Mouse (Mus musculus) stomach, embryonic 14.5 days (tissue): Measurements from ENCODE around the gene Ap1s3. TPM values are rescaled to one million over a fixed set of nuclear protein-coding genes. Genes with fewer than 3 reads are reported as not detected.

Experiments
- ATAC-seq: fragments of 200-750 bp; cut with Nextera tagmentation; 2 replicates; pipeline ENCODE4 v1.8.0; 2017; ENCODE audit warnings: low read depth, moderate TSS enrichment; ENCODE audit not compliant: insufficient number of reproducible peaks, insufficient read depth, low FRiP score
- H3K27ac ChIP-seq: fragments of 300-500 bp; sonication (generic); 2 replicates; pipeline ENCODE4 v1.5.1; 2014; ENCODE audit warnings: mild to moderate bottlenecking, low read length, moderate library complexity, mixed read lengths
- H3K27me3 ChIP-seq: fragments of 300-500 bp; sonication (generic); 2 replicates; pipeline ENCODE4 v1.6.1; 2014; ENCODE audit warnings: low read length, control low read depth, mixed read lengths; ENCODE audit not compliant: control insufficient read depth, insufficient read depth
- H3K36me3 ChIP-seq: fragments of 300-500 bp; sonication (generic); 2 replicates; pipeline ENCODE4 v1.6.1; 2014; ENCODE audit warnings: mild to moderate bottlenecking, control low read depth, low read length, moderate library complexity, mixed read lengths; ENCODE audit not compliant: control insufficient read depth, insufficient read depth
- H3K4me1 ChIP-seq: fragments of 300-500 bp; sonication (generic); 2 replicates; pipeline ENCODE4 v1.6.1; 2014; ENCODE audit warnings: low read length, control low read depth, mixed read lengths; ENCODE audit not compliant: control insufficient read depth, insufficient read depth
- H3K4me2 ChIP-seq: fragments of 300-500 bp; sonication (generic); replicated peaks from 2 replicates; pipeline ENCODE4 v1.6.1; 2014; ENCODE audit warnings: low read depth, low read length, control low read depth
- H3K4me3 ChIP-seq: fragments of 300-500 bp; sonication (generic); 2 replicates; pipeline ENCODE4 v1.5.1; 2014; ENCODE audit warnings: low read depth, low read length, control low read depth
- H3K9ac ChIP-seq: fragments of 300-500 bp; sonication (generic); replicated peaks from 2 replicates; pipeline ENCODE4 v1.6.1; 2014; ENCODE audit warnings: low read depth, mild to moderate bottlenecking, control low read depth, low read length, moderate library complexity, mixed read lengths
- H3K9me3 ChIP-seq: fragments of 300-500 bp; sonication (generic); 2 replicates; pipeline ENCODE4 v1.6.1; 2016; ENCODE audit warnings: low read depth, low read length, control low read depth; ENCODE audit not compliant: control insufficient read depth
- WGBS: fragments of 180-500 bp; shearing (Covaris S2); extraction: QIAGEN DNeasy Blood & Tissue Kit; methylation state at CpG from one replicate; pipeline ENCODE4 v1.1.7; 2014; 5-methylcytosine and 5-hydroxymethylcytosine counted together
- polyA plus RNA-seq: library from polyadenylated mRNA; unstranded; fragments of >200 nt; fragmentation: Nextera tagmentation; extraction: Ambion mirVana; gene quantifications from 2 replicates; pipeline ENCODE4 v1.2.1, GENCODE M21; 2014

The Ap1s3 gene
- polyA plus RNA-seq, 1 experiment from 2014 or later = 0.43 TPM

DNA sequence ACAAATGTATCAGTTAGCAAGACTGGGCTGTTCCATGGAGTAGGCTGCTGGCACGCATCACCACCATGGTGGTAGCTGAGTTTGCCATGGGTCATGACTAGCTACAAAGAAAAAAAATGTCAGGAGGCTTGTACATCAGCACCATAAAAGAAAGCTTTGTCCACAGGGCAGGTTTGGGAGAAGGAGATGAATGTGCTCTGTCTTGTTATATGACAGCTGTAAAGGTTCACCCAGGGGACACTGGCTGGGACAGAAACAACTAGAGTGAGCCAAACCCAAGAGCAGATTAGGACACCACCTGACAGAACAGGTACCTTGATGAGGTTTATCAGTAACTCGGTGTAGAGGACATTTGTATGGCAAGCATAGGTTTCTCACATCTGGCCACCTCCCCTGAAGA, 32.9 kb upstream of the Ap1s3 start:
- Histone ChIP-seq H3K4me2 (no peak overlapping the region), H3K36me3 (no peaks in the 10 kb centered on the region; the same call in 1 of the 2 replicates), H3K4me1 (no peaks in the 10 kb centered on the region), H3K9ac (no peak overlapping the region), H3K4me3 (no peak overlapping the region), H3K27ac (no peak overlapping the region), H3K27me3 (no peaks in the 10 kb centered on the region), H3K9me3 (no peaks in the 10 kb centered on the region)
- 70% methylated on average over 2 of the region's 2 CpGs for WGBS
- ATAC-seq = no peak

DNA sequence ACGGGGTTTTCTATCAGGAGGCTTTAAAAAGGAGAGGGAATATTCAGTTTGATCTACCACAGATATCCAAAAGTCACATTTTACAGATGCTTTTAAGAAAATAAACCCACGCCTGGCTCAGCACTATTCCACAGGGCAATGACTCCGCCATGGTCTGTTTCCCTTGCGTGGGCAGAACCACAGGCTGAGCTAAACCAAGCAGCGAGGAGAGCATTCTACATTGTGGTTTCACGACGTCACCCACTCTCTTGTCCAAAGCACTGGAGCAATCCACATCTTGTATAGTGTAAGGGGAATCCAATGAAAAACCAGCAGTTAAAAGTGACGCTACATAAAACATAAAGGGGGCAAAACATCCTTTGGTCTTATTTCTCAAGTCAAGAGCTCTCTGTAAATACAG, 31.7 kb upstream of the Ap1s3 start:
- H3K27me3 ChIP-seq = no peaks in the 10 kb centered on the region
- no peak overlapping the region for H3K4me3 ChIP-seq
- no peaks in the 10 kb centered on the region for H3K4me1 ChIP-seq
- WGBS = 90% methylated on average over 8 of the region's 8 CpGs
- no peak overlapping the region for H3K9ac ChIP-seq
- no peak overlapping the region for H3K27ac ChIP-seq
- no peak overlapping the region for H3K4me2 ChIP-seq
- no peaks in the 10 kb centered on the region; the same call in 1 of the 2 replicates for H3K36me3 ChIP-seq
- H3K9me3 ChIP-seq = no peaks in the 10 kb centered on the region
- ATAC-seq = no peak

DNA sequence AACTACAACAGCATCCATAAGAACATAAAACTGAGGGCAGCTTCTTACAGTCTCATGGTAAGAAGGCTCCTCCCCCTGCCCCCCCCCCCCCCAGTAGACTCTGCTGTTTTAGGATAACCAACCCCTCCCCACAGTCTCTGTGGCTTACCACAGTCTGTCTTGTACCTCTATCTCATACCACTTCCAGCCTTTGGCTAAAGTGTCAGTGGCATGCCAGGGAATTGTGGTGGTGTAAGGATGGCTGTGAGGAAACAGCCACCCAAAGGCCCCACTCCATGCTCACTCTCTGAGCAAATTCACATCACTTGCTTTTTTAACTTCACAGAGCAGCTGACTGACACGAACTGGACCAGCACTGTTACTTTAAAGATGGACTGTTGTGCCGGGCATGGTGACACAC, 26.7 kb upstream of the Ap1s3 start:
- no peak for ATAC-seq
- Histone ChIP-seq H3K9ac (no peak overlapping the region), H3K27me3 (no peaks in the 10 kb centered on the region), H3K4me2 (no peak overlapping the region), H3K36me3 (no peaks in the 10 kb centered on the region; the same call in 1 of the 2 replicates), H3K4me3 (no peak overlapping the region), H3K9me3 (no peaks in the 10 kb centered on the region), H3K4me1 (no peaks in the 10 kb centered on the region), H3K27ac (no peak overlapping the region)
- 94% methylated on average over 2 of the region's 2 CpGs for WGBS

DNA sequence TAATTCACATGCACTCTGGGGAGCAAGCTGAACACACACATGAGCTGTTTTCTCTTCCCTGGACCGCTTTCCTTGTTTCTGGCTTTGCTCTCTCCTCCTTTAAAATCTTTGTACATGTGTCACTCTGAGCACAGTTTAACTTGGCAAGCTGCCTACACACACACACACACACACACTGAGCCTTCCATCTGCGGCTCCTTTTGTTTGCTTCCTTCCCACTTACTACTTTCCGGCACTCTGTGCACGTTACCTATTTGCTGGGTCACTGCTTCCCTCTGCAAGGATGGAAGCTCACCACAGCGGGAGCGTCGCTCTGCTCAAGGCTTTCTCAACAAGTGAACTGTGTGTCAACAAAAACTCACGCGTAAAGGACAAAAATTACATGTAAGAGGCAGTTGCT, 25.6 kb upstream of the Ap1s3 start:
- no peak overlapping the region for H3K9ac ChIP-seq
- H3K27me3 ChIP-seq = no peaks in the 10 kb centered on the region
- no peak overlapping the region for H3K27ac ChIP-seq
- H3K4me2 ChIP-seq = no peak overlapping the region
- 44% methylated on average over 9 of the region's 9 CpGs for WGBS
- ATAC-seq = peak; percentile 82
- no peaks in the 10 kb centered on the region for H3K4me1 ChIP-seq
- H3K4me3 ChIP-seq = no peak overlapping the region
- H3K36me3 ChIP-seq = no peaks in the 10 kb centered on the region; the same call in 1 of the 2 replicates
- no peaks in the 10 kb centered on the region for H3K9me3 ChIP-seq

DNA sequence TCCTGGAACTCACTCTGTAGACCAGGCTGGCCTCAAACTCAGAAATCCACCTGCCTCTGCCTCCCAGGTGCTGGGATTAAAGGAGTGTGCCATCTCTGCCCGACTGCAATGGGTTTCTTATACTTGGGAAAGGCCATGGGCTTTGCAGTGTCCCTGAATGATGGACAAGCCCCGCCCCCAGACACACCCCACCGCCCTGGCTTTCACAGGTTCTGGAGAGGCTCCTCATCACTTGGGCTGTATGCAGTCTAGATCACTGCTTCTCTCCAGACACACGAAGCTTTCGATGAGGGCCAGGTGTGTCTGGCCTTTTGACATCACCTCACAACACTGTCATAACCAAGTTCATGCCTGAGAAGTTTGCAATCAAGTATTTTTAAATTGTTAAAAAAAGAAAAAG, 25.2 kb upstream of the Ap1s3 start:
- H3K4me1 ChIP-seq = no peaks in the 10 kb centered on the region
- no peaks in the 10 kb centered on the region; the same call in 1 of the 2 replicates for H3K36me3 ChIP-seq
- H3K9ac ChIP-seq = no peak overlapping the region
- H3K9me3 ChIP-seq = no peaks in the 10 kb centered on the region
- no peak overlapping the region for H3K4me3 ChIP-seq
- H3K27me3 ChIP-seq = no peaks in the 10 kb centered on the region
- 56% methylated on average over 5 of the region's 5 CpGs for WGBS
- 0 out of 2 replicates have a peak, but pooled peaks have one; percentile 38 for ATAC-seq
- H3K4me2 ChIP-seq = no peak overlapping the region
- no peak overlapping the region for H3K27ac ChIP-seq

DNA sequence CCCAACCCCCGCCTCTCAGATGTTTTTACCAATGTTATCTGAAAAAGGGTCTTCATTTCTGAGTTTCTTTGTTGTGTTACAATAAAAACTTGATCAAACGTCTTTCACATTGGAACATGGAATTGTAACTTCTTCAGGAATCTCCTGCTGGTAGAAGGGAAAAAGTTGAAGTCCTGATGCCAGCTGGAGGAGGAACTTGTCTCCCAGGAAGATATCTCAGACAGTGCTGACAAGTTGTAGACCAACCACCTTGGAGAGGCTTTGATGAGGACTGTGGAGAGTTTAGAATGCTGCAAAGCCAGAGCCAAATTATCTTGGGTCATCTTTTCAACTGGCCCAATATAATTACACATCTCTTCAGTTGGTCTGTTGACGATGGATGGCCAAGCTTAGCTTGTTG, 20.7 kb upstream of the Ap1s3 start:
- Histone ChIP-seq H3K27ac (no peak overlapping the region), H3K27me3 (no peaks in the 10 kb centered on the region), H3K4me1 (no peaks in the 10 kb centered on the region), H3K4me3 (no peak overlapping the region), H3K9me3 (no peaks in the 10 kb centered on the region; the same call in 1 of the 2 replicates), H3K9ac (no peak overlapping the region), H3K36me3 (no peaks in the 10 kb centered on the region), H3K4me2 (no peak overlapping the region)
- WGBS = 83% methylated on average over 3 of the region's 3 CpGs
- ATAC-seq = no peak

DNA sequence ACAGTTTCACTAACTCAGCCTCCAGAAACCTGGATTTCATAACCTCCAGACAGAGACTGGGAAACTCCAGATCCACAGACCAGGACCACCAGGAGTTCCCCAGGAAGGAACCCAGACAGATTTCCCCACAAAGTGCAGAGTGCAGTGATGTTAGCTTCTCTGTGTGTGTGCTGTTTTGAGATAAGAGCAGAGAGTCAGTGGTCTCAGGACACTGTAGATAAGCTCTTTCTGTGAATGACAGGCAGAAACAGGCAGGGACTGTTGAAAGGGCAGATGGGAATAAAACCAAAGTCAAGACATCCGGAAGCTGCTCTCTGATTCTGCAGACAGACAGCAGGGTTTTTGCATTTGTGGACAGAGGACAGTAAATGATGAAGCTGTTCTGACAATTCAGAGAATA, 15.5 kb upstream of the Ap1s3 start:
- 69% methylated on average over 1 of the region's 1 CpGs for WGBS
- no peak overlapping the region for H3K27ac ChIP-seq
- no peak overlapping the region for H3K9ac ChIP-seq
- H3K4me3 ChIP-seq = no peak overlapping the region
- no peaks in the 10 kb centered on the region; the same call in 1 of the 2 replicates for H3K9me3 ChIP-seq
- no peak for ATAC-seq
- H3K4me2 ChIP-seq = no peak overlapping the region
- H3K27me3 ChIP-seq = no peaks in the 10 kb centered on the region
- H3K4me1 ChIP-seq = no peaks in the 10 kb centered on the region
- no peaks in the 10 kb centered on the region for H3K36me3 ChIP-seq

DNA sequence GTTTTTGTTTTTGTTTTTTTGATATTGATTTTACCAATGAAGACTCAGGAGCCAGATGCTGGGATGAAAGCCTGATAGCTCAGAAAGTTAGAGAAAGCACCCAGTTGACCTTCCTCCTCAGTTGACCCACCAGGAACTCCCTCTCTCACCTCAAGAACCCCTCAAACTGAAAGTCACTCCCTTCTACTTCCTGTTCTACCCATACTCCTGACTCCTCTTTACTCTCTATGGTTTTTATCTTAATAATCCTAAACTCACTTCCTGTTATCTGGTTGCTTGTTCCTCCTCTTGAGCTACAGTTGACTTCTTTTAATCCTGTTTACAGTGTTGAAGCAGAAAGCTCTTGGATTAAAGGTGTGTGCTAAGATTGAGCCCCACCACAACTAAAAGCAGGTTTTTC, 12.3 kb upstream of the Ap1s3 start:
- no peak for ATAC-seq
- no peaks in the 10 kb centered on the region; the same call in 1 of the 2 replicates for H3K9me3 ChIP-seq

DNA sequence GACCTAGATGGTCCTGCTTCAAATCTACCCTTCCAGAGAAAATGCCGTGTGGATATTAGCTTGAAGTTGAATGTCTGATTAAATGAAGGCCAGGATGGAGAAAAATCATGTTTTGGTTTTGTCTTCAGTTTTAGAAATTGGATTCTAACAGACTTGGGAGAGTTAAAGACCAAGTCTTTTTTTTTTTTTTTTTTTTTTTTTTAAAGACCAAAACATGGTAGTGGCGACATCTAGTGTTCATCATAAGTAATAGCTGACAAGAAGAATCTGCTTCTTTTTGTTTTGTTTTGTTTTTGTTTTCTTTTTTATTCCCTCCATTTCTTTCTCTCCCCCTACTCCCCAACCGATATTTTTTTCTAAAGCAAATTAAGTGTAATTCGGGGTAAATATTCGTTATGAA, 11.2 kb upstream of the Ap1s3 start:
- Histone ChIP-seq H3K4me2 (no peak overlapping the region), H3K9ac (no peak overlapping the region), H3K27ac (no peak overlapping the region), H3K4me1 (no peaks in the 10 kb centered on the region), H3K4me3 (no peak overlapping the region), H3K9me3 (no peaks in the 10 kb centered on the region; the same call in 1 of the 2 replicates), H3K27me3 (no peaks in the 10 kb centered on the region), H3K36me3 (no peaks in the 10 kb centered on the region)
- no peak for ATAC-seq
- WGBS = 14% methylated on average over 5 of the region's 5 CpGs

More for the DNA sequence above, 12.3 kb upstream of the Ap1s3 start:
- H3K9ac ChIP-seq = no peak overlapping the region
- H3K36me3 ChIP-seq = no peaks in the 10 kb centered on the region
- no peaks in the 10 kb centered on the region for H3K4me1 ChIP-seq
- no peak overlapping the region for H3K4me2 ChIP-seq
- H3K27me3 ChIP-seq = no peaks in the 10 kb centered on the region
- no peak overlapping the region for H3K4me3 ChIP-seq
- no peak overlapping the region for H3K27ac ChIP-seq
